Mouse (Mus musculus) kidney, adult 18-20 months (tissue): ENCODE results near the gene Pank4.

Source experiments
- DNase-seq: peaks from one replicate; pipeline ENCODE4 v3.0.0; 2021

The Pank4 gene

GRCm38 (mm10) chr4:155015550-155015949 lies 51.6 kb downstream of the Pank4 start:
- no peak for DNase-seq

- no peak for DNase-seq
Observed at GRCm38 (mm10) chr4:155016807-155017206, 52.9 kb downstream of the Pank4 start.

GRCm38 (mm10) chr4:155017253-155017878 lies 53.4 kb downstream of the Pank4 start:
- no peak for DNase-seq

GRCm38 (mm10) chr4:155018066-155018465 lies 54.1 kb downstream of the Pank4 start:
- DNase-seq = no peak

- peak; percentile 16 for DNase-seq
Observed at GRCm38 (mm10) chr4:155018601-155019335, 54.8 kb downstream of the Pank4 start.

GRCm38 (mm10) chr4:155019336-155019847 lies 55.5 kb downstream of the Pank4 start:
- DNase-seq = no peak

- DNase-seq = no peak
Observed at GRCm38 (mm10) chr4:155020141-155020540, 56.2 kb downstream of the Pank4 start.

- DNase-seq = no peak
Observed at GRCm38 (mm10) chr4:155020813-155021212, 56.9 kb downstream of the Pank4 start.

GRCm38 (mm10) chr4:155022228-155022855 lies 58.4 kb downstream of the Pank4 start:
- DNase-seq = no peak

GRCm38 (mm10) chr4:155024170-155025010 lies 60.5 kb downstream of the Pank4 start:
- DNase-seq = no peak
